Mouse (Mus musculus) neural tube, embryonic 13.5 days (tissue): ENCODE measurements around the gene Gm20388. TPM values are rescaled to one million over a fixed set of nuclear protein-coding genes. Genes with fewer than 3 reads are reported as not detected.

Experiments
- ATAC-seq: fragments of 200-750 bp; cut with Nextera tagmentation; 2 replicates; pipeline ENCODE4 v1.8.0; 2017; ENCODE audit warnings: low read depth, mild to moderate bottlenecking, moderate TSS enrichment, moderate library complexity
- H3K27ac ChIP-seq: fragments of 300-500 bp; sonication (generic); replicated peaks from 2 replicates; pipeline ENCODE4 v1.5.1; 2015; ENCODE audit warnings: moderate library complexity, mild to moderate bottlenecking, inconsistent platforms
- H3K27me3 ChIP-seq: fragments of 300-500 bp; sonication (generic); 2 replicates; pipeline ENCODE4 v1.6.1; 2015; ENCODE audit warnings: mild to moderate bottlenecking, inconsistent platforms
- H3K36me3 ChIP-seq: fragments of 300-500 bp; sonication (generic); 2 replicates; pipeline ENCODE4 v1.6.1; 2015; ENCODE audit warnings: mild to moderate bottlenecking, inconsistent platforms
- H3K4me1 ChIP-seq: fragments of 300-500 bp; sonication (generic); replicated peaks from 2 replicates; pipeline ENCODE4 v1.6.1; 2015; ENCODE audit warnings: inconsistent platforms
- H3K4me2 ChIP-seq: fragments of 300-500 bp; sonication (generic); 2 replicates; pipeline ENCODE4 v1.6.1; 2015; ENCODE audit warnings: inconsistent platforms, mild to moderate bottlenecking, moderate library complexity
- H3K4me3 ChIP-seq: fragments of 300-500 bp; sonication (generic); 2 replicates; pipeline ENCODE4 v1.5.1; 2015; ENCODE audit warnings: mild to moderate bottlenecking, inconsistent platforms
- H3K9ac ChIP-seq: fragments of 300-500 bp; sonication (generic); 2 replicates; pipeline ENCODE4 v1.6.1; 2015; ENCODE audit warnings: moderate library complexity, mild to moderate bottlenecking, inconsistent platforms
- H3K9me3 ChIP-seq: fragments of 300-500 bp; sonication (generic); 2 replicates; pipeline ENCODE4 v1.6.1; 2016; ENCODE audit warnings: inconsistent platforms
- WGBS: fragments of 180-500 bp; shearing (Covaris S2); methylation state at CpG from one replicate; pipeline ENCODE4 v1.1.7; 2015; 5-methylcytosine and 5-hydroxymethylcytosine counted together
- polyA plus RNA-seq: library from polyadenylated mRNA; unstranded; fragments of >200 nt; fragmentation: Nextera tagmentation; extraction: Ambion mirVana; gene quantifications from 2 replicates; pipeline ENCODE4 v1.2.1, GENCODE M21; 2015

Gm20388 gene
- polyA plus RNA-seq, 1 experiment from 2014 or later, result 0.27 TPM

DNA sequence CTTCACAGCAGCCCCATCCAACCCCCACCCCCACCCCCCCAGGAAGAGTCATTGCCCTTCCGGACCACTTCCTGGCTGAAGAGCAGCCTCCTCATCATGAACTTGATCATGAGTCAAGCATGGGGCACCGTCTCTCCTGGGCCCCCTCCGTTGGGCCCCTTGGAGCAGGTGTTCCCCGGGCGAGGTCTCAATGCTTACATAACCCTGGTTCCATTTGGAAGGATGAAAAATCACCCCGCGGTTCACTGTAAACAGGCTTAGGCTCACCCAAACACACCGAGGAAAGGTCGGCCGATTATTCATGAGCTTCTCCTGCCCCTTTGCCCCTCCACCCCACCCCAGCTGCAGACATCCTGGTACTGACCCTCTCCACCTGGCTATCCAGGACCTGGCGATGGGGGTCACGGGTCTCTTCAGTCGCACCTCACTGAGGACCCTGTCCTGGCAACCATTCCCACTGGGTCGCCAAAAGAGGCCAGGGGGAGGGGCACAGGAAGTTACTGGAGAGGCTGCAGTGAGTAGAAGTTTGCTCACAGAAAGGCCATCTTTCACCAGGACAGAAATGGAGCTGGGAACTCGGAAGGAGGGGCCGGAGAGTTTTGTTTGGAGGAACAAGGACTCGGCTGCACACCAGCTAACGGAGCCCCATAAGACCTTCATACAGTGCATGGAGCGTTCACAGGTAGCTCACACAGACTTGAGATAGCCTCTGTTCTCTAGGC lies 1133.2 kb downstream of the Gm20388 start:
- no peak overlapping the region for H3K9ac ChIP-seq
- ATAC-seq, result no peak
- no peaks in the 10 kb centered on the region for H3K4me1 ChIP-seq
- no peaks in the 10 kb centered on the region for H3K36me3 ChIP-seq
- 68% methylated on average over 19 of the region's 19 CpGs for WGBS
- H3K4me3 ChIP-seq, result no peak overlapping the region
- H3K27me3 ChIP-seq, result peaks cover 12% of the 10 kb centered on the region; the same call in 1 of the 2 replicates
- no peaks in the 10 kb centered on the region for H3K9me3 ChIP-seq
- no peak overlapping the region for H3K4me2 ChIP-seq
- H3K27ac ChIP-seq, result no peak overlapping the region

DNA sequence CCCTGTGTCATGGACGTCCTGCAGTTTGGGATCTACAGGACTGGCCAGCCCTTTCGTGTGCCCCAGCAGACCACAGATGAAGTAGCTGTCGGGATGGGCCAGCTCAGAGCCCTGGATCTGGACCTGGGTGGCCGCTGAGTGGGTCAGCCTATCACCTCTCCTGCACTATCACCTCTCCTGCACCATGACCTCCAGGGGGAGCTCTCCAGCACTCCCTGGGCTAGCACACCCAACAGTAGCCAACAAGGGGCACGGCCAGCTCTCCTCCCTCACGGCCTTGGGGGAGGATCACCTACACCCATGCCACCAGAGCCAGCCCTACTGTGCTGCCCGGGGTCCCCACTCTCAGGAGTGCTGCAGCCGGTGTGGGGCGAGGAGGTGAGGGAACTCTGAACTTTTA lies 1136.8 kb downstream of the Gm20388 start:
- ATAC-seq, result no peak
- H3K4me3 ChIP-seq, result no peak overlapping the region
- H3K27ac ChIP-seq, result no peak overlapping the region
- no peaks in the 10 kb centered on the region for H3K36me3 ChIP-seq
- H3K4me2 ChIP-seq, result no peak overlapping the region
- 78% methylated on average over 9 of the region's 9 CpGs for WGBS
- no peak overlapping the region for H3K9ac ChIP-seq
- H3K27me3 ChIP-seq, result 0 out of 2 replicates have a peak, but pooled peaks cover 12% of the 10 kb centered on the region
- H3K4me1 ChIP-seq, result no peaks in the 10 kb centered on the region
- no peaks in the 10 kb centered on the region for H3K9me3 ChIP-seq

DNA sequence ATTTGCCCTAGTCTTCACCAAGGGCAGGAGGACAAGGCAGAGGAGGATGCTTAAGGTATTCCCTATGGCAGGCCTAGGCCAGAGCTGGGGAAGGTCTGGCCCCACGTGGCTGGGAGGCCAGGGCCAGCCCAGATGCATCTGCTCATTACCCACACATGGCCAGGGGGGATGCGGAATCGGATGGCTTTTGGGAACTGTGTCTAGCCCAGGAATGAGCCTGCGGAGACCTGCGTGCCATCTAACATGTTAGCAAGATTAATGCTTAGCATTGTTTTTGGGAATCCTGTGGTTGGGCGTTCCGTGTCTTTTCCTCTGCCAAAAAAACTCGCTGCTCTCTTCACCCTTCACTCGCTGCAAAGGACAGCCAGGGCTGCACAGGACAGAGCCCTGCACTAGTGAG lies 1147.4 kb downstream of the Gm20388 start:
- Histone ChIP-seq H3K27ac (no peak overlapping the region), H3K27me3 (peaks cover 25% of the 10 kb centered on the region), H3K4me1 (peaks cover 17% of the 10 kb centered on the region; the same call in 1 of the 2 replicates), H3K9ac (no peak overlapping the region), H3K4me2 (no peak overlapping the region), H3K36me3 (no peaks in the 10 kb centered on the region), H3K4me3 (no peak overlapping the region), H3K9me3 (no peaks in the 10 kb centered on the region)
- 58% methylated on average over 9 of the region's 9 CpGs for WGBS
- no peak for ATAC-seq

DNA sequence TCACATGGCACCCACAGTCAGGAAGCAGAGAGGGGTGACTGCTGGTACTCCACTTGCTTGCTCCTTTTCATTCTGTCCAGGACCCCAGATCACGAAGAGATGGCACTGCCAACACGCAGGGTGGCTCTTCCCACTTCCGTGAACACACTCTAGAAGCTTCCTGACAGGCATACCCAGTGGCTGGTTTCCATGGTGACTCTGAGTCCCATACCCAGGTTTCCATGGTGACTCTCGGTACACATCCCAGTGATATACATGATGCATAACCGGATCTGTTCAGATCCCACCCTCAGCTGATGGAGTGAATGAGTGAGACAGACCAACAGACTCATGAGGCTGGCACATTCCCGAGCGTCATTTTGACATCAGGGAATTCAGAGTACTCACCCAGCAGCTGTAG lies 1148.5 kb downstream of the Gm20388 start:
- Histone ChIP-seq H3K4me2 (no peak overlapping the region), H3K27me3 (peaks cover 34% of the 10 kb centered on the region), H3K27ac (no peak overlapping the region), H3K9me3 (no peaks in the 10 kb centered on the region), H3K36me3 (no peaks in the 10 kb centered on the region), H3K4me3 (no peak overlapping the region), H3K4me1 (peaks cover 26% of the 10 kb centered on the region; the same call in 1 of the 2 replicates), H3K9ac (no peak overlapping the region)
- ATAC-seq, result 0 out of 2 replicates have a peak, but pooled peaks have one; percentile 29
- WGBS, result 68% methylated on average over 7 of the region's 7 CpGs

DNA sequence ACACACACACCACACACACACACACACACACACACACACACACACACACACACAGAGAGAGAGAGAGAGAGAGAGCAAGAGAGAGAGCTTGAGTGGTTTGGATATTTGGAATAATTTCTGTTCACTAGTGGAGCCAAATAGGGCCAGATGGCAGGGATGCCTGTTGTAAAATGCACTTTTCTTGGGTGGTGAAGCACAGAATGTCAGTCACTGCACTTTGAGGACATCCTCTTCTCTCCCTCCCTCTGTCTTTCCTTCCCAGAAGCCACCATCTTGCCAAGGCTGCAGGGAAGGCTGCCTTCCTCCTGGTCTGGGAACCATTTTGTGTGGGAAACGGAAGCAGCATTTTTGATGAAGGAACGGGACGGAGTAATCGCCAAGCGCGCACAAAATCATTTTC lies 1151.9 kb downstream of the Gm20388 start:
- peaks cover 26% of the 10 kb centered on the region; the same call in 1 of the 2 replicates for H3K4me1 ChIP-seq
- H3K36me3 ChIP-seq, result no peaks in the 10 kb centered on the region
- no peak overlapping the region for H3K9ac ChIP-seq
- H3K27me3 ChIP-seq, result peaks cover 38% of the 10 kb centered on the region
- no peaks in the 10 kb centered on the region for H3K9me3 ChIP-seq
- H3K4me2 ChIP-seq, result no peak overlapping the region
- H3K27ac ChIP-seq, result peak overlapping the region; percentile 33; the same call in 1 of the 2 replicates
- ATAC-seq, result no peak
- 74% methylated on average over 6 of the region's 6 CpGs for WGBS
- no peak overlapping the region for H3K4me3 ChIP-seq

DNA sequence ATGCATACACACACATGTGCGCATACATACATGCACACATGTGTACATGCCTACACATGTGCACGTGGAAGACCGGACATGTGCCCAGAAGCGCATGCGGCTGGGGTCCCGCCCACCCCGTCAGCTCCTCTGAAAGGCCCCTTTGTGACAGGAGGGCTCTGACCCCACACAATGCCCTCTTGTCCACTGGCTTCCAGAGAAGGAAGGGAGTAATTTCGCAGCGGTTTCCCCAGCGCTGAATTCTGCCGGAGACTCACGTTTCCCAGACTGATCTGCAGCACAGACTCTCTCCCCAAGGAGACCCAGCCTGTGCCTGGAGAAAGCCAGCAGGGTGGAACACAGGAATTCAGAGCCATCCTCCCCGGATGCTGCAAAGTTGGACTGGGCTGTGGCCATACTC lies 1153.0 kb downstream of the Gm20388 start:
- peaks cover 26% of the 10 kb centered on the region; the same call in 1 of the 2 replicates for H3K4me1 ChIP-seq
- no peak overlapping the region for H3K4me3 ChIP-seq
- no peak overlapping the region for H3K4me2 ChIP-seq
- no peak overlapping the region for H3K9ac ChIP-seq
- H3K36me3 ChIP-seq, result no peaks in the 10 kb centered on the region
- peaks cover 46% of the 10 kb centered on the region for H3K27me3 ChIP-seq
- no peak overlapping the region for H3K27ac ChIP-seq
- H3K9me3 ChIP-seq, result no peaks in the 10 kb centered on the region
- 30% methylated on average over 13 of the region's 13 CpGs for WGBS
- no peak for ATAC-seq

DNA sequence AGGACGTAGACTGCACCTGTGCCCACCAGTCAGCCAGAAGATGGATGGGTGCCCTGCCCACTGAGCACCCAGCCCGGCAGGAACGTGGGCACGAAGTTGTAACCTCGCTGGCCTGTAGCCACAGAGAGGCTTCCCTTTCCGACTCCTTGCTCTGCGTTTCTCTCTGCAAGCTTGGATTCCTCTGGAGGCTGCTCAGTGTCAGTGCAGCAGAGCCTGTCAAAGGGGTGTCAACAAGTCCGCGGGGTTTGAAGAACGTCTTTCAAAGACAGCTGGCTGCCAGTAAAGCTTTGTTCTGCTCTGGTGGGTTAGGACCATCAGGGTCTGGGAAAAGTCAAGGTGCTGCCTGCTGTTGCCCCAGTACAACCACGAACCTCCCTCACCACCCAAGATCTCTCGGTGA lies 1160.8 kb downstream of the Gm20388 start:
- peaks cover 17% of the 10 kb centered on the region for H3K4me1 ChIP-seq
- H3K9me3 ChIP-seq, result no peaks in the 10 kb centered on the region
- H3K4me3 ChIP-seq, result no peak overlapping the region
- no peak overlapping the region for H3K4me2 ChIP-seq
- no peak overlapping the region for H3K9ac ChIP-seq
- WGBS, result 3% methylated on average over 12 of the region's 12 CpGs
- ATAC-seq, result no peak
- H3K27me3 ChIP-seq, result peaks cover 89% of the 10 kb centered on the region
- no peaks in the 10 kb centered on the region for H3K36me3 ChIP-seq
- no peak overlapping the region for H3K27ac ChIP-seq

DNA sequence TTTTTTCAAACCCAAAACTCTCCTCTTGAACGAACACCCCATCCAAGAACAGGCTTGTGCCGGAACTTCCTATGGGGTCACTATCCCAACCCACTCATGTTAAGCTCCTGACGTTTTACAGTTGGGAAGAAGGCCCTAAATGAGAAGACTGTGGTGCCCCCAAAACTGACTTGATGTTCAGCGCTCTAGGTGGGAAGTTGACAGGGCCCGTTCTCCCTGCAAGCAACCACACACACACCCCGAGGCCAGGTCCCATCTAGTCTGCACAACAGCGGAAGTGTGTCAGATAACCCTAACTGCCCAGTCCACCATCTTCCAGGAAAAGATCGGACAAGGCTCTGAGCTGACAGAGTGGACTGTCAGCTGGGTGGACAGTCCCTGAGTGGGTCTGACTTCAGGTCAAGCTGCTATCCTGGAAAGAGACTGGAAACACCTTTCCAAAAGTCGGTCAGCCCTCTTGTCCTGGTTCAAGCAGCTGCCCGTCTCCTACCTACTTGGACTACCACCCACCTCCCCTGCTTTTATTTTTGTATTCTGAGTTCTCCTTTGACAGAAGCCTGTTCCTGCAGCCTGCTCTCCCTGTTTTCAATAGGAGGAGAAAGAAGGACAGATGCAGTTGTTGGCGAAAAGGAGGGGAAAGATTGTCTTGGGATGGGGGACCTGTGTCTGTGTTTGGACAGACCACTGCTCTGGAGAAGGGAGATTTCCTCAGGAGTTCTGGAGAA lies 1161.9 kb downstream of the Gm20388 start:
- H3K4me1 ChIP-seq, result peaks cover 17% of the 10 kb centered on the region
- ATAC-seq, result no peak

DNA sequence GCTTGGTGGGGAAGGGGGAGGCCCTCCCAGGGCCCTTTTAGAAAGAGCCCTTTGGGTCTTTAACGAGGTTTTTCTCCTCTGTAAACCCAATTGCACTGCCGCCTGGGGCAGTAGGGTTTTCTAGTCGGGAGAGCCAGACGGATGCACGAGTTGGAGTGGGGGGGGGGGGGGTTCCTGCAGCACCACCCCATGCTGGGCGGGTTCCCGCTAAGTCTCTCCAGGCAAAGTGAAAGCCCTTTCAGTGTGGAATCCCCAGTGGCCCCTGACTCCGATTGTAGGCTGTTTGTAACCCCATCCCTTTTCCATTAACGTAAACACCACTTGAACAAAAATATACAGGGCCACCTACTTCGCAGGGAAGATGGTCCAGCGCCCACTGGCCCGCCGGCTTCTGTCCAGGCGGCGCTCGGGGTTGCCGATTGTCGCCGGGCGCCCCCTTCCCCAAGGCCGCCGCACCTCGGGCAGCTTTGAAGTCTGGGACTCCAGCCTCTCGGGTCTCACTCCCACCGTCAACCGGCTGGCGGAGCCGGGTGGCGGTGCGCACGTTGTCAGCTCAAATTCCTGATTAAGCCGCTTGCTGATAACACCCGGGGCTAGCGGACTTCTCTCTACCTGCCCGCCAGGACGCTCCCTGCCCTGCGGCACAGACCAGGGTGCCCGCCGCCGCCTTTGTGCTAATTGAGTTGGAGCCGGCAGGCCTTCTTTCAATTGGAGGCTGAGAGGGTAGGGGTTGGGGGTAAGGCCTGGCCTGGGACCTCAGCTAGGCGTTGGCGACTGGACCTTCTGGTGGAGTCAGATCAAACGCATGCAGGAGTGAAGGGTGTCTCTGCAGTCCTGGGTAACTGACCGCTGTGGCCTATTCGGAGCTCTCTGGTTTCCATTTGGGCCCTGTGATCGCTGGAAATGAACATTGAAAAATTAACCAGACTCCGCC lies 1162.8 kb downstream of the Gm20388 start:
- Histone ChIP-seq H3K4me1 (peaks cover 17% of the 10 kb centered on the region), H3K4me3 (no peak overlapping the region), H3K4me2 (peak overlapping the region; percentile 26; the same call in 1 of the 2 replicates), H3K27ac (no peak overlapping the region), H3K9ac (no peak overlapping the region), H3K36me3 (no peaks in the 10 kb centered on the region), H3K27me3 (peaks cover 99% of the 10 kb centered on the region), H3K9me3 (0 out of 2 replicates have a peak, but pooled peaks cover 3% of the 10 kb centered on the region)
- WGBS, result under 1% methylated on average over 48 of the region's 48 CpGs
- no peak for ATAC-seq

More for the DNA sequence above, 1161.9 kb downstream of the Gm20388 start:
- Histone ChIP-seq H3K9ac (no peak overlapping the region), H3K27ac (no peak overlapping the region), H3K9me3 (no peaks in the 10 kb centered on the region), H3K4me2 (no peak overlapping the region), H3K4me3 (no peak overlapping the region), H3K36me3 (no peaks in the 10 kb centered on the region), H3K27me3 (peaks cover 98% of the 10 kb centered on the region)
- 8% methylated on average over 11 of the region's 11 CpGs for WGBS

DNA sequence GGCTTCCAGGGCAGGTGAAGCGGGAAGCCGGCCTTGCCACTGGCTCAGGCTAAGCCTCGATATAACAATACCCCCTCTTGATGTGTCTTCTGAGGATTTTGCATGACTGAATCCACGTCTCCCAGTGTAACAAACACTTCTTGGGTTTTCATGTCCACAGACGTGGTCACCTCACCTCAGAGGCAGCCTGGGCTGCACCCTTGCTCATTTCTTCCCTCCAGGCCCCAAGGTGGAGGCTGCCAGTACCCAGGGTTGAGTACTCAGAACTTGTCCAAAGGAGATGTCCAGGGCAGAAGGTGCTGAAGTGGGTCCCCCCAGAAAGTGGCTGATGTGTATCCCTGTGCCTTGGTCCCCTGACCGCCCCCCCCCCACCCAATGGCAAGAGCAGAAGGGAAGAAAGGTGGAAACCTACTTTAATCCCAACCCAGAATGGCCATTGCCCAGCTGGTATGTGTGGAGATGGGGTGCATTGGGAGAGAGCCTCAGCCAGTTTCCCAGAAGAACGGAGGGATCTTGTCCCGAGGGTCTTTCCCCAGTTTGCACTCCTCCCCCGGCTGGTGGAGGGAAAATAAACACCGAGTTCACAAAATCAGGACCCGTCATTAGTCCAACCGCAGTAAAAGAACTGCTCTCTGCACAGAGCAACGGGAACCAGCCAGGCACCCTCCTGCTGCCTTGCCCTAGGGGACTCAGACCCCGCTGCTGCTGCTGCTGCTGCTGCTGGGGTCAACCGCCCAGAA lies 1163.6 kb downstream of the Gm20388 start:
- under 1% methylated on average over 15 of the region's 15 CpGs for WGBS
- no peak overlapping the region for H3K27ac ChIP-seq

DNA sequence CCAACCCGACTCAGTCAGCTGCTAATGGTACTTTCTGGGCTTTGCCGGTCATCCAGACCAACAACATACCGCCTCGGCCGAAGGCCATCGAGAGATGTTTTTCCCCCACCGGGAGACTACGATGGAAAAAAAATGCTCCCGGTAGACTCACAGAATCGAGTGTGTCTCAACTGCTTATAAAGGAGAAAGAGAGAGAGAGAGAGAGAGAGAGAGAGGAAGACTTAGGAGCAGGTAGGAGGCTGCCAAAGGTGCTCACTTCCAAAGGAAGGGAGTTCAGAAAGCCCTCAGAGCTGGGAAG lies 1164.2 kb downstream of the Gm20388 start:
- no peak overlapping the region for H3K9ac ChIP-seq
- 1% methylated on average over 10 of the region's 10 CpGs for WGBS
- H3K9me3 ChIP-seq, result 0 out of 2 replicates have a peak, but pooled peaks cover 3% of the 10 kb centered on the region
- ATAC-seq, result no peak
- H3K4me1 ChIP-seq, result peaks cover 17% of the 10 kb centered on the region
- no peak overlapping the region for H3K4me3 ChIP-seq
- no peaks in the 10 kb centered on the region for H3K36me3 ChIP-seq
- peaks cover 99% of the 10 kb centered on the region for H3K27me3 ChIP-seq
- H3K27ac ChIP-seq, result no peak overlapping the region
- no peak overlapping the region for H3K4me2 ChIP-seq

More for the DNA sequence above, 1163.6 kb downstream of the Gm20388 start:
- peaks cover 17% of the 10 kb centered on the region for H3K4me1 ChIP-seq
- no peak overlapping the region for H3K4me2 ChIP-seq
- H3K9me3 ChIP-seq, result 0 out of 2 replicates have a peak, but pooled peaks cover 3% of the 10 kb centered on the region
- H3K36me3 ChIP-seq, result no peaks in the 10 kb centered on the region
- ATAC-seq, result no peak
- H3K27me3 ChIP-seq, result peaks cover 99% of the 10 kb centered on the region
- H3K9ac ChIP-seq, result no peak overlapping the region
- no peak overlapping the region for H3K4me3 ChIP-seq
